Mouse (Mus musculus): ENCODE measurements around the gene Arhgap25.
"Not testable (repeated sequence)": the region's sequence is repeated elsewhere in the genome, so short reads cannot be mapped to it uniquely, and the experiment has no call there.

Gene Arhgap25

GRCm38 (mm10) chr6:87536270-87536669, 3.2 kb upstream of the Arhgap25 start:
- in situ Hi-C loops (cut with MboI, MseI): no loop called here

GRCm38 (mm10) chr6:87535651-87536050, 2.6 kb upstream of the Arhgap25 start:
- in situ Hi-C loops (cut with MboI, MseI): no loop called here

DNA sequence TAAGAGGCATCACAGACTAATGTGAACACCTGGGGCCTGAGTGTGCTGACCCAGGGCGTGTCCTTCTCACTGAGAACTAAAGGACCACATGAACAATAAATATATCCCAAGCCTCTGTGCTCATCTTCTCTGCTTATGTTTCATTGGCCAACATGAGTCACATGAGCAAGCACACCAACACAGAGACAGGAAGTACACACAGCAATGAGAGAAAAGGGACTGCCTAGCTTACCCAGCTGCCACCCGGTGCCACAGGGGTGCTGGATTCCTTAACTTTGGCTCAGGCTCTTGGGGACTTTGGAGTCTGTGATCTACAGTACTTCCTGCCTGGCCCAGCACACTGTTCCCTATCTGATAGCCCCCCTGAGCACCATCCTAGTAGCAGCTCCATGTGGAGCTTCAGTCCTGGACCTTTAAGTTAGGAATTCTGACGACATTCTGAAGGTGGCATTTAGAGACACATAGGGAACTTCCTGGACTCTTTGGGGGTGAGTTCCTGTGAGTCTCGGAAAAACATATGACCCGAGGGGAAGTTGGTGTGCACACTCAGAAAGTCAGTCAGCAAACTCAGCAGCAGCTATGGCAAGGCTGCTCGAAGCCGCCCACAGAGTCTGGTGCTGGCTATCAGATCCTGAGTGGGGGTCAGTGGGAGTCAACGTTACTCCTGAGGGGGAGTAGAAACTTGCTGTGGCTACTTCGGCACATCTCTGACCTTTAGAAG, 2.0 kb upstream of the Arhgap25 start:
- in situ Hi-C loops (cut with MboI, MseI): no loop called here

DNA sequence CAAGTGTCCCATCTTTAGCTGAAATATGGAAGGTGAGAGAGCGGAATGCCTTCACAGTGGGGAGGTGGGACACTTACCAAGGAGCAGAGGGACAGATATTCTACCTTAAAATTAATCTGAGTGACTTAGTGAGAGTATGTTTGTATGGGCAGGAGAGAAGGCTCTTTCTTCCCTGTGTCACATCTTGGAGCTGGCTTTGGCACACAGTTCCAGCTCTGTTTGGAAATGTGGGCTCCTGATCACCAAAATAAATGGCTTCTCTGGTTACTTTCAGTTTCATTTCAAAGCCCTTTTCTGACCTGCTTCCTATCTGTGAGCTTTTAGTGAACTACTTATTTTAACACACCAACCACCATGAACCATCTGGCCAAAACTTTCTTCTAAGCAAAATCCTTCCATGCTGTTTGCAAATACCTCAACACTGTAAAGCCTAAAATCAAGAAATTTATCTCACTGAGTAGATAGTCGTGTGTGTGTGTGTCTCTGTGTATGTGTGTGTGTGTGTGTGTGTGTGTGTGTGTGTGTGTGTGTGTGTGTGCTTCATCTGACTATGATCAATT, 1.5 kb downstream of the Arhgap25 start:
- in situ Hi-C loops (cut with MboI, MseI): no loop called here

GRCm38 (mm10) chr6:87530386-87530785, 2.7 kb downstream of the Arhgap25 start:
- in situ Hi-C loops (cut with MboI, MseI): no loop called here

- in situ Hi-C loops (cut with MboI, MseI): no loop called here
Measured at GRCm38 (mm10) chr6:87527846-87528557, 5.1 kb downstream of the Arhgap25 start.

DNA sequence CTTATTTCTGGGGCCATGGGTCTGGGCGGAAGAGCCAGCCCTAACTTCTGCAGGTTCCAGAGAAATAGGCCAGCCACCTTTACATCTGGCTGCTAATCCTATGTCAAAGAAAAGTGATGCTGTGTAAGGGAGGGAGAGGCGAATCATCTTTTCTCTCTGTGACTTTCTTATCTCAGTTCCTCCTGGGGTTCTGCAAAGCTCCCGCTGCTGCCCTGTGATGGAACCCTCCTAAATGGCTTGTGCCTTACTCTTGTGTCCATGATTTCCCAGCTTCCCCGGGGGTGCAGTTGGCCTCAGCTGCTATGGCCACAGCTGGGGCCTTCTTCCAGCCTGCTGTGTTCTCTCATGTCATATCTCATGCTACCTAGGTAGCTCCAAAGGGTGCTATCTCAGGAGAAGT, 5.7 kb downstream of the Arhgap25 start:
- in situ Hi-C loops (cut with MboI, MseI): no loop called here

GRCm38 (mm10) chr6:87525126-87525525, 7.9 kb downstream of the Arhgap25 start:
- in situ Hi-C loops (cut with MboI, MseI): no loop called here

DNA sequence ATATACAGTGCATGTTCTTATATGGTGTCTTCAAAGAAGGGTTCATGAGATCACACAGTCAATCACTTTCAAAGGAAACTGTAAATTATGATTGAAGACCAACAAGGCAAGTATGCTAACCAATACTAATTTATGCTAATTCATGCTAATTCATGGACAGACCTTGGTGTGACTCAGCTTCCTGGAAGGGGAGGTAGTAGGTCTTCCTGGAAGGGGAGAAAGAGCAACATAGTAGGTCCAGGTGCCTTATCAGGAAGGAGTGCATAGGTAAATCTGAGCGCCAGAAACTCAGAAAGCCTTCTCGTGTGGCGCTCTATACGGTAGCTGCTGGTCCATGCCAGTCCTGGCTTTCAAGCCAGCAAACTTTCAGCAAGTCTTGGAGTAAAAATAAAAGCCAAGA, 8.8 kb downstream of the Arhgap25 start:
- in situ Hi-C loops (cut with MboI, MseI): no loop called here

- in situ Hi-C loops (cut with MboI, MseI): no loop called here
Measured at GRCm38 (mm10) chr6:87523736-87524135, 9.3 kb downstream of the Arhgap25 start.

GRCm38 (mm10) chr6:87523085-87523484, 10.0 kb downstream of the Arhgap25 start:
- in situ Hi-C loops (cut with MboI, MseI): no loop called here

GRCm38 (mm10) chr6:87522236-87522635, 10.8 kb downstream of the Arhgap25 start:
- in situ Hi-C loops (cut with MboI, MseI): no loop called here

DNA sequence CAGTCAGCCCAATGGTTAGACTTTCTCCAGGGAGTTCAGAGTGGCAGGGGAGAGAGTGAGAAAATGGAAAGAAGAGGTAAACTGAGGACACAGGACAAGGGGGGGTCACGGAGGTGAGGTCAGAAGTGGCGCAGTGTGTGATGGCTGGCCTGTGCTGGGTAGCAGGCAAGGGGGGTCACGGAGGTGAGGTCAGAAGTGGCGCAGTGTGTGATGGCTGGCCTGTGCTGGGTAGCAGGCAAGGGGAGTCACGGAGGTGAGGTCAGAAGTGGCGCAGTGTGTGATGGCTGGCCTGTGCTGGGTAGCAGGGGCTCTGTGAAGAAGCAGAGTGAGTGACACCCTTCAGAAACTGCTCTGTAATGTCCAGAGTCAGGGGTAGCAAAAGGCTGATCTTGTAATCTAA, 11.4 kb downstream of the Arhgap25 start:
- in situ Hi-C loops (cut with MboI, MseI): not testable (repeated sequence)

DNA sequence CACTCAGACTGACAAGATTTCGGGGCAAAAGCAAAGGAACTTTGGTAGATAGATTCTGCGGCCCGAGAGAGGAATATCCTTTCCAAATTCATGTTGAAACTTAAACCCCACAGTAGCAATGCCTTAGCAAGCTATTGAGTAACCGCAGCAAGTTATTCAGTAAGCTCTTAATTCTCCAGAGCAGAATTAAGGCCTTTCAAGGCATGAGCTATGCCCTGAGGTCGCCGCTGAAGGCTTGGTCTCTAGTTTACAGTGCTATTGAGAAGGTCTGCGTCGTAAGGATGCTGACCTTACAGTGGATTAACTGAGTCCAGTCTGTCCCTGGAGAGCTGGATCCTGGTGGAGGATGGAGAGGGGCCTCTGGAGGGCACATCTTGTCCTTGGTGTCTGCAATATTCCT, 12.5 kb downstream of the Arhgap25 start:
- in situ Hi-C loops (cut with MboI, MseI): no loop called here

DNA sequence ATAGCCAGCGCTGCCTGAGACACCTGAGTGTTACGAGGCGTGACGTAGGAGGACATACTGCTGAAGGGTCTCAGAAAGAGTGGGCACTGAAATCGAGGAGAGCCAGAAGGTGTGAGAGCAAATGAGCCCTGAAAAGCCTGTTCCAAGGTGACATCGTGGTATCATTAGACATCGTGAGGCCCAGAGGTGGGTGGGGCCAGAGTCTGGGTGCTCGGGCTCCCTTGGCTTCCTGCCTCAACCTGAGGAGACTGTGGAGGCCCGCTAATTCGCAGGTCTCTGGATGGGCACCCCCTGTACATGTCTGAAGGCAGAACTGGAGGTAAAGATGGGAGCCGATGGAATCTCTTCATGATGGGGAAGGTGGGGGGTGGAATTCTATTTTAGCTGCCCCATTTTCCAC, 13.2 kb downstream of the Arhgap25 start:
- in situ Hi-C loops (cut with MboI, MseI): no loop called here

- in situ Hi-C loops (cut with MboI, MseI): no loop called here
Measured at GRCm38 (mm10) chr6:87518622-87519021, 14.4 kb downstream of the Arhgap25 start.

- in situ Hi-C loops (cut with MboI, MseI): no loop called here
Measured at GRCm38 (mm10) chr6:87517753-87518409, 15.2 kb downstream of the Arhgap25 start.

GRCm38 (mm10) chr6:87514321-87514720, 18.7 kb downstream of the Arhgap25 start:
- in situ Hi-C loops (cut with MboI, MseI): no loop called here

GRCm38 (mm10) chr6:87513046-87513767, 19.9 kb downstream of the Arhgap25 start:
- in situ Hi-C loops (cut with MboI, MseI): no loop called here

DNA sequence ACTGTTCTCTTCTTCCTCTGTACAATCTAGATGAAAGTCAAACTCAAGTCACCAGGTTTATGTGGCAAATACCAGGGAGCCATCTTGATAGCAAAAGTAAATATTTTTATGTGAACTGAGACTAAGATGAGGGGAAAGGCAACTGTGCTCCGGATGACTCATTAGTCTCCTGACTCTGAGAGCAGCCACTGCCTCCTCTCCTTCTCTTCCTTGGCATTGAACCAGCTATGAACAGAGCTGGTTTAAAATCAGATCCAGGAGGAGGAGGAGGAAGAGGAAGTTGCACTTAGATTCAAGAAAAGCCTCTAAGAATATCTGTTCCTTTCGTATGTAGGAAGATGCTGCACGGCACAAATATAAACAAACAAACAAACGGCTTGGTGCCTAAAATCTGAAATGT, 22.1 kb downstream of the Arhgap25 start:
- in situ Hi-C loops (cut with MboI, MseI): no loop called here

- in situ Hi-C loops (cut with MboI, MseI): loop anchor here (10.0 kb wide), 1 partner anchor 1245 kb away; no protein-coding TSS in a partner anchor
Measured at GRCm38 (mm10) chr6:87509806-87510205, 23.3 kb downstream of the Arhgap25 start.

DNA sequence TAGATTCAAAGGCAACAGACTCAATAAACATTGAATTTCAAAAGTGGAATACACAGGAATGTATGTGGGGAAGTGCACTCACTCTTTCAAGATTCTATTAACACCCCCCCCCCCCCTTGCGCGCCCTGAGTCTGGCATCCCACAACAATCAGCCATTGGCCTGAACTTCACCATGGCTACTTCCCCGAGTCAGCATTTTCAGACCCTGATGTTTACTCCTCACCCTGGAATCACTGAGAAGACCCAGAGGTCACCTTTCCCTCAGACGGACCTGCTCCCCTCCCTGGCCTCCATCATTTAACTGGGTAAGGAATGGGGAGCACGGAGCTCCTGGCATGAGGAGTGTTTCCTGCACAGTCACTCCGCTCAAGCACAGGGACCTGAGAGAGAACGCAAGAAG, 28.2 kb downstream of the Arhgap25 start:
- in situ Hi-C loops (cut with MboI, MseI): loop anchor here (10.0 kb wide), 1 partner anchor 1250 kb away; no protein-coding TSS in a partner anchor

Measured in T-helper 2 cell (primary cell).